Mouse (Mus musculus) olfactory bulb, adult 2 months (tissue): ENCODE data around the gene Syngr2.

Experiments
- CTCF ChIP-seq: fragments of 200-500 bp; IDR thresholded peaks from 2 replicates; pipeline ENCODE4 v1.5.1; 2012; ENCODE audit warnings: low read depth, mild to moderate bottlenecking, low read length, moderate library complexity; ENCODE audit not compliant: insufficient read depth
- POLR2A ChIP-seq: fragments of 200-500 bp; IDR thresholded peaks from 2 replicates; pipeline ENCODE4 v1.6.1; 2012; ENCODE audit warnings: mild to moderate bottlenecking, low read depth, low read length, moderate library complexity; ENCODE audit not compliant: insufficient read depth

- TF ChIP-seq CTCF (no peak), POLR2A (no peak)
Observed at GRCm38 (mm10) chr11:117852875-117853274, 43.4 kb downstream of the Syngr2 start.
